Mouse (Mus musculus) kidney, embryonic 15.5 days (tissue): Measurements from ENCODE around the gene Fbxo36. TPM values are rescaled to one million over a fixed set of nuclear protein-coding genes. Genes with fewer than 3 reads are reported as not detected.

ENCODE experiments used
- ATAC-seq: fragments of 200-750 bp; cut with Nextera tagmentation; replicated peaks from 2 replicates; pipeline ENCODE4 v1.8.0; 2017; ENCODE audit warnings: moderate TSS enrichment; ENCODE audit not compliant: low FRiP score
- H3K27ac ChIP-seq: fragments of 300-500 bp; sonication (generic); 2 replicates; pipeline ENCODE4 v1.5.1; 2015; ENCODE audit warnings: mild to moderate bottlenecking, inconsistent platforms
- H3K27me3 ChIP-seq: fragments of 300-500 bp; sonication (generic); 2 replicates; pipeline ENCODE4 v1.6.1; 2015; ENCODE audit warnings: inconsistent platforms
- H3K36me3 ChIP-seq: fragments of 300-500 bp; sonication (generic); 2 replicates; pipeline ENCODE4 v1.6.1; 2015; ENCODE audit warnings: inconsistent platforms
- H3K4me1 ChIP-seq: fragments of 300-500 bp; sonication (generic); 2 replicates; pipeline ENCODE4 v1.6.1; 2015; ENCODE audit warnings: inconsistent platforms
- H3K4me2 ChIP-seq: fragments of 300-500 bp; sonication (generic); 2 replicates; pipeline ENCODE4 v1.6.1; 2015; ENCODE audit warnings: moderate library complexity, mild to moderate bottlenecking, inconsistent platforms
- H3K4me3 ChIP-seq: fragments of 300-500 bp; sonication (generic); replicated peaks from 2 replicates; pipeline ENCODE4 v1.5.1; 2015; ENCODE audit warnings: mild to moderate bottlenecking, inconsistent platforms
- H3K9ac ChIP-seq: fragments of 300-500 bp; sonication (generic); 2 replicates; pipeline ENCODE4 v1.6.1; 2015; ENCODE audit warnings: mild to moderate bottlenecking, inconsistent platforms
- H3K9me3 ChIP-seq: fragments of 300-500 bp; sonication (generic); replicated peaks from 2 replicates; pipeline ENCODE4 v1.6.1; 2016; ENCODE audit warnings: inconsistent platforms
- WGBS: fragments of 180-500 bp; shearing (Covaris S2); methylation state at CpG from one replicate; pipeline ENCODE4 v1.1.7; 2015; ENCODE audit warnings: mixed read lengths; 5-methylcytosine and 5-hydroxymethylcytosine counted together
- polyA plus RNA-seq: library from polyadenylated mRNA; unstranded; fragments of >200 nt; fragmentation: Nextera tagmentation; extraction: Ambion mirVana; gene quantifications from 2 replicates; pipeline ENCODE4 v1.2.1, GENCODE M21; 2015

Gene Fbxo36
- polyA plus RNA-seq, 1 experiment from 2014 or later = 11.1 TPM

- Histone ChIP-seq H3K4me1 (peaks cover 15% of the 10 kb centered on the region), H3K36me3 (no peaks in the 10 kb centered on the region), H3K4me2 (no peak overlapping the region), H3K9ac (no peak overlapping the region), H3K9me3 (no peaks in the 10 kb centered on the region), H3K4me3 (no peak overlapping the region), H3K27me3 (peaks cover 25% of the 10 kb centered on the region), H3K27ac (no peak overlapping the region)
- no peak for ATAC-seq
- WGBS = 71% methylated on average over 9 of the region's 9 CpGs
Observed at GRCm38 (mm10) chr1:84935668-84936067, 96.0 kb downstream of the Fbxo36 start.

GRCm38 (mm10) chr1:84936716-84937510 lies 97.3 kb downstream of the Fbxo36 start:
- no peak overlapping the region for H3K4me2 ChIP-seq
- peaks cover 25% of the 10 kb centered on the region for H3K27me3 ChIP-seq
- no peak for ATAC-seq
- H3K4me1 ChIP-seq = peaks cover 15% of the 10 kb centered on the region
- H3K4me3 ChIP-seq = no peak overlapping the region
- 80% methylated on average over 19 of the region's 19 CpGs for WGBS
- H3K9me3 ChIP-seq = no peaks in the 10 kb centered on the region
- no peak overlapping the region for H3K9ac ChIP-seq
- H3K27ac ChIP-seq = no peak overlapping the region
- H3K36me3 ChIP-seq = no peaks in the 10 kb centered on the region

GRCm38 (mm10) chr1:84939466-84939865 lies 99.8 kb downstream of the Fbxo36 start:
- H3K9ac ChIP-seq = no peak overlapping the region
- 77% methylated on average over 4 of the region's 4 CpGs for WGBS
- H3K27me3 ChIP-seq = peaks cover 13% of the 10 kb centered on the region
- no peak overlapping the region for H3K27ac ChIP-seq
- H3K9me3 ChIP-seq = no peaks in the 10 kb centered on the region
- no peak overlapping the region for H3K4me2 ChIP-seq
- no peak overlapping the region for H3K4me3 ChIP-seq
- ATAC-seq = no peak
- H3K4me1 ChIP-seq = peaks cover 5% of the 10 kb centered on the region; the same call in 1 of the 2 replicates
- no peaks in the 10 kb centered on the region for H3K36me3 ChIP-seq

GRCm38 (mm10) chr1:84940322-84940721 lies 100.7 kb downstream of the Fbxo36 start:
- no peaks in the 10 kb centered on the region for H3K36me3 ChIP-seq
- ATAC-seq = no peak
- no peak overlapping the region for H3K27ac ChIP-seq
- WGBS = 86% methylated on average over 2 of the region's 2 CpGs
- peaks cover 9% of the 10 kb centered on the region for H3K27me3 ChIP-seq
- H3K4me2 ChIP-seq = no peak overlapping the region
- no peak overlapping the region for H3K4me3 ChIP-seq
- H3K9me3 ChIP-seq = no peaks in the 10 kb centered on the region
- no peaks in the 10 kb centered on the region for H3K4me1 ChIP-seq
- no peak overlapping the region for H3K9ac ChIP-seq

- H3K9ac ChIP-seq = no peak overlapping the region
- H3K4me3 ChIP-seq = no peak overlapping the region
Observed at GRCm38 (mm10) chr1:84942666-84943065, 103.0 kb downstream of the Fbxo36 start.

GRCm38 (mm10) chr1:84943549-84943948 lies 103.9 kb downstream of the Fbxo36 start:
- H3K9ac ChIP-seq = no peak overlapping the region
- H3K4me3 ChIP-seq = no peak overlapping the region
- H3K27ac ChIP-seq = no peak overlapping the region
- ATAC-seq = no peak
- no peaks in the 10 kb centered on the region for H3K4me1 ChIP-seq
- H3K9me3 ChIP-seq = no peaks in the 10 kb centered on the region
- WGBS = 90% methylated on average over 4 of the region's 4 CpGs
- no peak overlapping the region for H3K4me2 ChIP-seq
- no peaks in the 10 kb centered on the region for H3K36me3 ChIP-seq
- H3K27me3 ChIP-seq = no peaks in the 10 kb centered on the region

More at GRCm38 (mm10) chr1:84942666-84943065, 103.0 kb downstream of the Fbxo36 start:
- Histone ChIP-seq H3K4me2 (no peak overlapping the region), H3K27me3 (no peaks in the 10 kb centered on the region), H3K9me3 (no peaks in the 10 kb centered on the region), H3K4me1 (no peaks in the 10 kb centered on the region), H3K27ac (no peak overlapping the region), H3K36me3 (no peaks in the 10 kb centered on the region)
- ATAC-seq = no peak

- no peak overlapping the region for H3K9ac ChIP-seq
- H3K4me3 ChIP-seq = no peak overlapping the region
- H3K9me3 ChIP-seq = no peaks in the 10 kb centered on the region
- no peak overlapping the region for H3K27ac ChIP-seq
- no peaks in the 10 kb centered on the region for H3K36me3 ChIP-seq
- ATAC-seq = no peak
- H3K4me1 ChIP-seq = no peaks in the 10 kb centered on the region
- H3K4me2 ChIP-seq = no peak overlapping the region
- no peaks in the 10 kb centered on the region for H3K27me3 ChIP-seq
- WGBS = 71% methylated on average over 3 of the region's 3 CpGs
Observed at GRCm38 (mm10) chr1:84945950-84946349, 106.3 kb downstream of the Fbxo36 start.

GRCm38 (mm10) chr1:84947390-84947789 lies 107.7 kb downstream of the Fbxo36 start:
- Histone ChIP-seq H3K9me3 (no peaks in the 10 kb centered on the region), H3K27me3 (no peaks in the 10 kb centered on the region), H3K4me2 (no peak overlapping the region), H3K4me3 (no peak overlapping the region), H3K27ac (no peak overlapping the region), H3K9ac (no peak overlapping the region), H3K4me1 (no peaks in the 10 kb centered on the region), H3K36me3 (no peaks in the 10 kb centered on the region)
- 78% methylated on average over 2 of the region's 2 CpGs for WGBS
- peak; percentile 69; the same call in 1 of the 2 replicates for ATAC-seq

Other genes starting within 250 kb of the Fbxo36 start
- 1.3 and 2.5 TPM in 2 replicates for gene Dner, start 143.6 kb upstream of the Fbxo36 start, polyA plus RNA-seq
- gene Trip12, start 675 bp downstream of the Fbxo36 start, polyA plus RNA-seq = 61.5 and 65.3 TPM in 2 replicates
- gene Slc16a14, start 95.3 kb downstream of the Fbxo36 start, polyA plus RNA-seq = 0.37 and 0.47 TPM in 2 replicates